Mouse (Mus musculus) hindbrain, postnatal 0 days (tissue): ENCODE measurements at regions not wholly inside any gene's neighbourhood (a gene's known extent, or its start where the extent isn't known, plus 50 kb on each side); places are given as distances from the start of the nearest gene placed in this dataset.

Source experiments
- ATAC-seq: fragments of 200-750 bp; cut with Nextera tagmentation; 2 replicates; pipeline ENCODE4 v1.8.0; 2017; ENCODE audit warnings: mild to moderate bottlenecking, moderate TSS enrichment, moderate library complexity
- DNase-seq: peaks from one replicate; pipeline ENCODE4 v3.0.0-alpha.2; 2015; ENCODE audit warnings: low spot score
- H3K27ac ChIP-seq: fragments of 300-500 bp; sonication (generic); 2 replicates; pipeline ENCODE4 v1.5.1; 2014; ENCODE audit warnings: mild to moderate bottlenecking
- H3K27me3 ChIP-seq: fragments of 300-500 bp; sonication (generic); 2 replicates; pipeline ENCODE4 v1.6.1; 2014; ENCODE audit warnings: low read length, mixed read lengths; ENCODE audit not compliant: insufficient read depth
- H3K36me3 ChIP-seq: fragments of 300-500 bp; sonication (generic); 2 replicates; pipeline ENCODE4 v1.6.1; 2014; ENCODE audit warnings: low read length, mixed read lengths; ENCODE audit not compliant: insufficient read depth
- H3K4me1 ChIP-seq: fragments of 300-500 bp; sonication (generic); 2 replicates; pipeline ENCODE4 v1.6.1; 2014; ENCODE audit warnings: antibody characterized with exemption, low read length, mixed read lengths; ENCODE audit not compliant: insufficient read depth
- H3K4me2 ChIP-seq: fragments of 300-500 bp; sonication (generic); 2 replicates; pipeline ENCODE4 v1.6.1; 2014; ENCODE audit warnings: low read depth, mild to moderate bottlenecking, low read length, moderate library complexity, mixed read lengths
- H3K4me3 ChIP-seq: fragments of 300-500 bp; sonication (generic); 2 replicates; pipeline ENCODE4 v1.5.1; 2014; ENCODE audit warnings: low read length
- H3K9ac ChIP-seq: fragments of 300-500 bp; sonication (generic); replicated peaks from 2 replicates; pipeline ENCODE4 v1.6.1; 2014; ENCODE audit warnings: mild to moderate bottlenecking, low read length, moderate library complexity, mixed read lengths
- H3K9me3 ChIP-seq: fragments of 300-500 bp; sonication (generic); 2 replicates; pipeline ENCODE4 v1.6.1; 2016; ENCODE audit warnings: low read length, mixed read lengths
- CTCF ChIP-seq: IDR thresholded peaks from 2 replicates; pipeline ENCODE4 v1.5.1; 2016; ENCODE audit warnings: antibody characterized with exemption, control low read depth, low read depth
- WGBS: fragments of 180-500 bp; shearing (Covaris S2); extraction: QIAGEN DNeasy Blood & Tissue Kit; methylation state at CpG from one replicate; pipeline ENCODE4 v1.1.7; 2014; 5-methylcytosine and 5-hydroxymethylcytosine counted together

- H3K27me3 ChIP-seq = no peaks in the 10 kb centered on the region
- H3K36me3 ChIP-seq = no peaks in the 10 kb centered on the region
- no peak overlapping the region for H3K4me2 ChIP-seq
- no peak for ATAC-seq
- no peaks in the 10 kb centered on the region for H3K9me3 ChIP-seq
- no peak for DNase-seq
- H3K27ac ChIP-seq = no peak overlapping the region
- no peak overlapping the region for H3K4me3 ChIP-seq
- H3K4me1 ChIP-seq = no peaks in the 10 kb centered on the region
- 92% methylated on average over 4 of the region's 4 CpGs for WGBS
- TF ChIP-seq CTCF = no peak
- H3K9ac ChIP-seq = no peak overlapping the region
Observed at GRCm38 (mm10) chr11:45485950-45486349, 365.9 kb upstream of the Clint1 start.

GRCm38 (mm10) chr11:45491021-45491967 is 360.6 kb upstream of the Clint1 start:
- DNase-seq (peak; percentile 55), ATAC-seq (peak; percentile 43; the same call in 1 of the 2 replicates)
- H3K9ac ChIP-seq = no peak overlapping the region
- H3K4me3 ChIP-seq = no peak overlapping the region
- no peaks in the 10 kb centered on the region for H3K36me3 ChIP-seq
- no peaks in the 10 kb centered on the region for H3K4me1 ChIP-seq
- H3K27ac ChIP-seq = no peak overlapping the region
- H3K27me3 ChIP-seq = no peaks in the 10 kb centered on the region
- WGBS = 53% methylated on average over 20 of the region's 20 CpGs
- no peak overlapping the region for H3K4me2 ChIP-seq
- TF ChIP-seq CTCF = no peak
- no peaks in the 10 kb centered on the region for H3K9me3 ChIP-seq

GRCm38 (mm10) chr11:45495246-45495645 is 356.6 kb upstream of the Clint1 start:
- no peaks in the 10 kb centered on the region for H3K4me1 ChIP-seq
- no peak overlapping the region for H3K4me3 ChIP-seq
- H3K27ac ChIP-seq = no peak overlapping the region
- H3K9ac ChIP-seq = no peak overlapping the region
- WGBS = 92% methylated on average over 1 of the region's 1 CpGs
- no peaks in the 10 kb centered on the region for H3K9me3 ChIP-seq
- H3K4me2 ChIP-seq = no peak overlapping the region
- ATAC-seq (no peak), DNase-seq (no peak)
- no peak for TF ChIP-seq CTCF
- no peaks in the 10 kb centered on the region for H3K27me3 ChIP-seq
- no peaks in the 10 kb centered on the region for H3K36me3 ChIP-seq

GRCm38 (mm10) chr11:45508566-45508965 is 343.3 kb upstream of the Clint1 start:
- H3K4me2 ChIP-seq = no peak overlapping the region
- no peak overlapping the region for H3K4me3 ChIP-seq
- H3K9me3 ChIP-seq = no peaks in the 10 kb centered on the region
- no peaks in the 10 kb centered on the region for H3K27me3 ChIP-seq
- DNase-seq = peak; percentile 17
- 26% methylated on average over 4 of the region's 4 CpGs for WGBS
- H3K9ac ChIP-seq = no peak overlapping the region
- H3K36me3 ChIP-seq = no peaks in the 10 kb centered on the region
- no peak for TF ChIP-seq CTCF
- H3K27ac ChIP-seq = no peak overlapping the region
- ATAC-seq = no peak
- no peaks in the 10 kb centered on the region for H3K4me1 ChIP-seq

- Histone ChIP-seq H3K27ac (no peak overlapping the region), H3K4me2 (no peak overlapping the region), H3K36me3 (no peaks in the 10 kb centered on the region), H3K27me3 (no peaks in the 10 kb centered on the region), H3K4me3 (no peak overlapping the region), H3K9ac (no peak overlapping the region), H3K4me1 (0 out of 2 replicates have a peak, but pooled peaks cover 4% of the 10 kb centered on the region), H3K9me3 (no peaks in the 10 kb centered on the region)
- ATAC-seq (no peak), DNase-seq (no peak)
- WGBS = 27% methylated on average over 2 of the region's 2 CpGs
- no peak for TF ChIP-seq CTCF
Observed at GRCm38 (mm10) chr11:45509278-45509677, 342.6 kb upstream of the Clint1 start.

GRCm38 (mm10) chr11:45514415-45515271 is 337.2 kb upstream of the Clint1 start:
- WGBS = 57% methylated on average over 10 of the region's 10 CpGs
- Histone ChIP-seq H3K36me3 (no peaks in the 10 kb centered on the region), H3K27me3 (no peaks in the 10 kb centered on the region), H3K27ac (peak overlapping the region; percentile 48), H3K4me3 (no peak overlapping the region), H3K9ac (no peak overlapping the region), H3K4me2 (no peak overlapping the region), H3K4me1 (0 out of 2 replicates have a peak, but pooled peaks cover 5% of the 10 kb centered on the region), H3K9me3 (no peaks in the 10 kb centered on the region)
- no peak for TF ChIP-seq CTCF
- DNase-seq (peak; percentile 63), ATAC-seq (0 out of 2 replicates have a peak, but pooled peaks have one; percentile 35)
